Mouse (Mus musculus) brain, embryonic 14.5 days (tissue): ENCODE measurements around the gene Mbtps1. TPM values are rescaled to one million over a fixed set of nuclear protein-coding genes. Genes with fewer than 3 reads are reported as not detected.

Experiments
- DNase-seq: peaks from one replicate; pipeline ENCODE4 v3.0.0-alpha.2; 2011; ENCODE audit warnings: low read depth
- CTCF ChIP-seq: fragments of 200-500 bp; IDR thresholded peaks from 2 replicates; pipeline ENCODE4 v1.5.1; 2012; ENCODE audit warnings: inconsistent platforms, mild to moderate bottlenecking, moderate library complexity, borderline replicate concordance; ENCODE audit not compliant: insufficient read depth, insufficient read length; ENCODE audit errors: extremely low read depth
- POLR2A ChIP-seq: fragments of 200-500 bp; IDR thresholded peaks from 2 replicates; pipeline ENCODE4 v1.6.1; 2012; ENCODE audit warnings: mild to moderate bottlenecking, inconsistent platforms, borderline replicate concordance; ENCODE audit not compliant: poor library complexity, insufficient read depth, insufficient read length, severe bottlenecking; ENCODE audit errors: extremely low read depth
- polyA plus RNA-seq: library from polyadenylated mRNA; depleted of rRNA; stranded (reverse); fragments of >200 nt; gene quantifications from 2 replicates; pipeline ENCODE4 v1.2.3, GENCODE M21; 2012

The Mbtps1 gene
- polyA plus RNA-seq, 1 experiment = 89.9 TPM

DNA sequence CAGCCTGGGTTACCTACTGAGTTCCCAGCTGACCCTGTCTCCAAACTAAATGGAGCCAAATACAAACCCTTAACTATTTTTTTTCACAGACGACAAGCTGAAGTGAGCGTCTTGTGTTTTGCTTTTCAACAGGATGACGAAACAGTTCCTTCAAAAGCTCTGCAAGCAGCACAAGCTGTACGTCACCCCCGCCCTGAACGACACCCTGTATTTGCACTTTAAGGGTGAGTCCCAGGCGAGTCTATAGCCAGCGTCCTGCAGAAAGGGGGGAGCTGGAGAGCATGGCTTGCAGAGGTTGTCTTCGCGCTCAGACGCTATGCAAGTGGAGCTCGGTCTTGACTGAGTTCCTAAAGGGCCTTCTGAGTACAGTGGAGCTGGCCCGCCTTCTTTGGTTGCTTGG is 20.6 kb upstream of the Mbtps1 start:
- TF ChIP-seq CTCF (no peak), POLR2A (no peak)
- no peak for DNase-seq

DNA sequence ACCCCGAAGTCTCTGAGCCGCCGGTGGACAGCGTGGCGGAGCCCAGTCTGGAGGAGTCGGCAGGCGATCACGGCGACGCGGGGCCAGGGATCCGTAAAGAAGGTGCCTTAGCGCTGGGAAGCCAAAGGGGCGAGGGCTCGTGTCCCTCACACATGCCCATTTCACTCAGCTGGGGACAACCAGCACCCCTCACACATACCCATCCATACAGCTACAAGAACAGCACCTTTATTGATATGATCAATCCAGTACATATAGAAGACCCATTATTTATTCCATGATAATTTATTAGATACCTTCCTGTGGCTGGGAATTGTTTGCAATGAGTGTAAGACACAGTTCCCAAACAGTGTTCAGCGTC is 16.8 kb upstream of the Mbtps1 start:
- no peak for TF ChIP-seq CTCF
- DNase-seq = no peak

- TF ChIP-seq POLR2A = peak; percentile 98
- peak; percentile 30; the same call in 1 of the 2 replicates for TF ChIP-seq CTCF
- peak; percentile 96 for DNase-seq
Measured at GRCm38 (mm10) chr8:119574437-119575365, 16.2 kb upstream of the Mbtps1 start, which contains the start of the genes Hsdl1 and Dnaaf1. TSS of gene Hsdl1 (minus strand) at chr8:119575183. TSS of gene Dnaaf1 (plus strand) at chr8:119575235.

- TF ChIP-seq POLR2A (no peak), CTCF (no peak)
- DNase-seq = no peak
Measured at GRCm38 (mm10) chr8:119572411-119572810, 13.9 kb upstream of the Mbtps1 start.

GRCm38 (mm10) chr8:119571135-119571534 is 12.6 kb upstream of the Mbtps1 start:
- no peak for TF ChIP-seq POLR2A
- TF ChIP-seq CTCF = no peak
- DNase-seq = no peak

DNA sequence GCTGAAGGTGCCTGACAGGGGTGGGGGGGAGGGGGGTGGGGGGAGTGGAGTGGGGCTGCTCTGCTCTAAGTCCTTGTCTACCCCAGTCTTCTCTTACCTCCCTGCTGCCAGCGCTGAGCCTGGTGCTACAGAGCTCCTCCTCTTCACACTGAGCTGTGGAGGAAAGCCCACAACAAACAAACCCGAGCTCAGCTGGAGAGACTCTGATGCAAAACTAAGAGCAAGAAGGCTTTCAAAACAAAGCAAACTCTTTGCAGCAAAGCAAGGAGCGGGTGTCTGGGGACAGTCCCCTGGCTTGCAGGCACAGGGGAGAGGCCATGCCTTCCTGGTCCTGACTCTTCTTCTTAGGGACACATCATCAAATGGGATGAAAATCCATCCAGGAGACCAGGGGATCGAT is 11.3 kb upstream of the Mbtps1 start:
- no peak for TF ChIP-seq CTCF
- TF ChIP-seq POLR2A = no peak

DNA sequence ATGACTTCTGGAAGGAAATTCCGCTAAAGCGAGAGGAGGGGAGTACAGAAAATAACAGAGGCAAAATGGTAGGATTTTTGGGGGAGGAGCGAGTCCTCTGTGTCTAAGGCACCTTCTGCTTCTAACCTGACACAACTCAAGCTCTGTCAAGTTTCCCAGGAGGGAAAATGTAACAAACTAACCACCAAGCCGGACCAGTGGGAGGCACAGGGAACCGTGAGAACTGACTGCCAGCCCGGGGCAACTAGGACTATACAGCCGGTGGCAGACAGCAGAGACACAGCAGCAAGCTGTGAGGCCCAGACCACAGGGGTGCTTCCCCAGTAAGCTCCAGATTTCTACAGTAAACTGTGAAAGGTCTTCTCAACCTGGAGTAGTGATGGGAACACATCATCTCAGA is 10.4 kb upstream of the Mbtps1 start:
- no peak for TF ChIP-seq POLR2A
- TF ChIP-seq CTCF = no peak
- no peak for DNase-seq

More for the DNA sequence above, 11.3 kb upstream of the Mbtps1 start:
- DNase-seq = no peak

GRCm38 (mm10) chr8:119568251-119568650 is 9.7 kb upstream of the Mbtps1 start:
- no peak for TF ChIP-seq CTCF
- TF ChIP-seq POLR2A = no peak
- no peak for DNase-seq

- DNase-seq = no peak
- TF ChIP-seq POLR2A (no peak), CTCF (no peak)
Measured at GRCm38 (mm10) chr8:119566367-119566766, 7.8 kb upstream of the Mbtps1 start.

GRCm38 (mm10) chr8:119563849-119564251 is 5.3 kb upstream of the Mbtps1 start:
- DNase-seq = no peak
- no peak for TF ChIP-seq CTCF
- TF ChIP-seq POLR2A = no peak

DNA sequence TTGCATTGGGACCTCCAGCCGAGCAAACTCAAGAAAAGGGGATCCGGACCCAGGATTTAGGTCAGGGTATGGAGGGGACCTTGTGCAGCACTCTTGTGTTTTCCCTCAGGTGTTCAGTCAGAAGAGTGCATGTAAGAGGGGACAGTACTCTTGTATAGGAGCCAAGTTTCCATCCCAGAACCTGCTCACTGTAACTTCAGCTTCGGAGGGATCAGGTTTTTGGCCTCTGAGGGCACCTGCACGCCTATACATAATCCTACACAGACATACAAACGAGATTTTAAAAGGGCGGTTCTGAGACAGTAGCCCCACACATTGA is 826 bp upstream of the Mbtps1 start:
- DNase-seq = no peak
- TF ChIP-seq POLR2A (no peak), CTCF (no peak)
